Mouse (Mus musculus): ENCODE measurements around the gene Ugt1a8. TPM values are rescaled to one million over a fixed set of nuclear protein-coding genes. Genes with fewer than 3 reads are reported as not detected.

Ugt1a8 gene
- polyA plus RNA-seq, 1 experiment = 8.3 TPM

DNA sequence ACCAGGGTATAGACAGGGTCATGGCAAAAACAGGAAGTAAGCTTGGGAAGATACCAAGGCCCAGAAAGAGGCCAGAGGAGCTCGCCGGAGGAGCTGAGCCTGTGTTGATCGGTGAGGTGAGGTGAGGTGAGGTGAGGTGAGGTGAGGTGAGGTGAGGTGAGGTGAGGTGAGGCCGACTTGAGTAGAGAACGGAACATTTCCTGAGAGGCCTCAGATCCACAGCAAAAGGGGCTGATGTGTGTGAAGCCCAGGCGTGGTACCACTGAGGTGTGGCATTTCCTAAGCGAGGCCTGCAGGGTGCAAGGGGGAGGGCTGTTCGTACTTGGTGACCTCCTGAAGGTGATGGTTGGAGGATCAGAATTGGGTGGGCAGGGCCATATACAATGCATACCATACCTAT lies 165.5 kb downstream of the Ugt1a8 start:
- Histone ChIP-seq H3K27ac (ENCODE audit: insufficient read depth, low read depth, low read length) (no peak overlapping the region), H3K4me3 (ENCODE audit: insufficient read depth, low read length) (no peak overlapping the region), H3K4me1 (ENCODE audit: control insufficient read depth, insufficient read depth, low read length) (no peaks in the 10 kb centered on the region)
- no peak for TF ChIP-seq CTCF (IDR thresholded peaks at IDR 0.05; ENCODE audit: low read depth, low read length)
- no peak for TF ChIP-seq POLR2A (IDR thresholded peaks at IDR 0.05; ENCODE audit: borderline replicate concordance, low read depth, low read length)

DNA sequence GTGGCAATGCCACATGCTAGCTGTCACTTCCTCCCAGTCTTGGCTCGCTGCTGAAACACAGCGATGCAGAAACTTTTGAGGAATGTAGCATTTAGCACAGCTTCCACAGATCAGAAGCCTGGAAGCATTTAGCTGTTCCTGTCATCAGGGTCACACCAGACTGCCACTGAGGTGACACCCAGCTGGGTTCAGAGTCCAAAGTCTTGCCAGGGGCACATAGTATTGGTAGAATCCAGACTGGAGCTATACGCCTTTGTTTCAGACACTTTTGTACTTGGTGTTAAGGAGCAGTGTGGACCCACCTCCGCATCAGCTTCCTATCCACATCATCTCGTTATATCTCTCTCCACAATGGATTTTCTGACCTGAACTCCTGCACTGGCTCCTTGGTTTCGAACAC lies 165.9 kb downstream of the Ugt1a8 start:
- TF ChIP-seq POLR2A (IDR thresholded peaks at IDR 0.05; ENCODE audit: borderline replicate concordance, low read depth, low read length) (no peak), CTCF (IDR thresholded peaks at IDR 0.05; ENCODE audit: low read depth, low read length) (no peak)
- Histone ChIP-seq H3K4me3 (ENCODE audit: insufficient read depth, low read length) (no peak overlapping the region), H3K27ac (ENCODE audit: insufficient read depth, low read depth, low read length) (no peak overlapping the region), H3K4me1 (ENCODE audit: control insufficient read depth, insufficient read depth, low read length) (no peaks in the 10 kb centered on the region)

DNA sequence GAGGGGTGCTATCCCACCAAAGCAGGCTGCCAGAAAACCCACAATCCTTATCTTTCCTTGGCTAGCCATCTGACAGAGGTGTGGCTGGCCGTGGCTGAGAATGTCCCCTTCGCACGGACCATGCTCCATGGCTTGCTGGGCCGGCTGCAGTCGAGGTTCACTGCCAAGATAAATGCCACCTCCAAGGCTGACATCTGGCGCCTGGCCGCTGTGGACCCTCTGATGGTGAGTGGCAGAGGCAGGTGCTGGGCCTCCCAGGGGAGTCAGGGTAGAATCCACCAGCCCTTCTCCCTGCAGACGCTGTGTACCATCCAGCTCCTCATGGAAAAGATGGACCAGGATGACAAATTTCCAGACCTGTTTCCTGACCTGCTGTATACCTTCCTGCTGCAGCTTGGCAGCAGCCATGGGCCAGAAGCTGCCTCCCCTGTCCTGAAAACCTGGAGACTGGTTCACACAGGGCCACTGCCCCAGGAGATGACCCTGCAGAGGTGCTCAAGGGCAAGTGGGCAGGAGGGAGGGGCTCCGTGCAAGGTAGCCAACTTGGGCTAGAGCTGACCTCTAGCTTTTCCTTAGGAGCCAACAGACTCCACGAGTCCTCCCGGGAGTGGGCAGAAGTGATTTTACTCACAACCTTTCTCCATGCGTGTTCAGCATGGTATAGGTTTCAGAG lies 167.3 kb downstream of the Ugt1a8 start:
- TF ChIP-seq CTCF (IDR thresholded peaks at IDR 0.05; ENCODE audit: low read depth, low read length) (no peak), POLR2A (IDR thresholded peaks at IDR 0.05; ENCODE audit: borderline replicate concordance, low read depth, low read length) (no peak)

DNA sequence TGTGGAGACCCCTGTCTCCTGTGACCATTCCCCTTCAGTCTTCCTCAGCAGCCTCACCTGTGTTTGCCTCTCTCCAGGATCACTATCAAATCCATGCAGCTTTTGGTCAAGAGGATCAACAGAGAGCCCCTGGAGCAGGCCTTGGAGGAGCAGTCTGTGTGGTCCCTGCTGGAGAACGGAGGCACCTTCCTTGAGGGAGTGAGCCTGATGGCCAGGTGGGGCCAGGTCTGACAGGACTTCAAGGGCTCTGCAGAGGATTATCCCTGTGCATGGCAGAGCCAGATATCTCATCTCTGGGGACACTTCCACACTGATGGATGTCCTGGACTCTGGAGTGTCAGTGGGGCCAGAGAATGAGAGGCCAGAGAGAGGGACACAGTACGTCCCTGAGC lies 167.8 kb downstream of the Ugt1a8 start:
- TF ChIP-seq CTCF (IDR thresholded peaks at IDR 0.05; ENCODE audit: low read depth, low read length) (no peak), POLR2A (IDR thresholded peaks at IDR 0.05; ENCODE audit: borderline replicate concordance, low read depth, low read length) (no peak)
- H3K4me3 ChIP-seq (ENCODE audit: insufficient read depth, low read length) = no peak overlapping the region
- no peaks in the 10 kb centered on the region for H3K4me1 ChIP-seq (ENCODE audit: control insufficient read depth, insufficient read depth, low read length)
- H3K27ac ChIP-seq (ENCODE audit: insufficient read depth, low read depth, low read length) = no peak overlapping the region

More for the DNA sequence above, 167.3 kb downstream of the Ugt1a8 start:
- Histone ChIP-seq H3K4me1 (ENCODE audit: control insufficient read depth, insufficient read depth, low read length) (no peaks in the 10 kb centered on the region), H3K4me3 (ENCODE audit: insufficient read depth, low read length) (no peak overlapping the region), H3K27ac (ENCODE audit: insufficient read depth, low read depth, low read length) (no peak overlapping the region)

DNA sequence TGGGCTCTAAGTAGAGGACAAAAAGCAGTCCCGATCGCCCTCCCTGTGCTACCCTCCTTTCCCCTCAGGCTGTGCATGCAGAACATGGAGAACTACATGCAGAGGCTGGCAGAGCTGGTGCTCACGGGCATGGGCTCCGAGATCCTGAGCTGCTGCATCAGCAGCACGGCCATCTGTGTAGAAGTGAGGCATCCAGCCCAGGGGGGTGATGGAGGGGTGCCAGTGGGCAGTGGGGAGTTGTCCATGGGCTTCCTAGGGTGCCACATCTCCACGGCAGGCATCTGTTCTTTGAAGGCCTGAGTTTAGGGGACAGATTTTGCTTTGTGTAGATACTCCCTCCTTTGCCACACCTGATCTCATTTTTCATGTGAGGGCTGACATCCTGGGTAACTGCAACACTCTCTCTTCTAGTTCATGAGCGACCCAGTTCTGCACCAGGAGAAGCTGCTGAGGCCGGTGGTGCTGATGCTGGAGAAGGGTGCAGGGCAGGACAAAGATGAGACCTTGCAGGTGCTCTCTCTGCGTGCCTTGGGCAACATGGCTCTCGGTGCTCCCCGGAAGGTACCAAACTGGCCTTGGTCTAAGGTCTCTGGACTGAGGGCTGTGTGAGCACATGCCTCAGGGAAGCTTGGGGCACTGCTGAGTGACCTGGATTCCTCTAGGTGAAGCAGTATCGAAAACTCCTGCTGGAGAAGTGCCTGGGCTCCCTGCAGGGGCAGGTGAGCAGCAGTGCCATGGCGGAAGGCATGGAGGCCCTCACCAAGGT lies 168.6 kb downstream of the Ugt1a8 start:
- Histone ChIP-seq H3K27ac (ENCODE audit: insufficient read depth, low read depth, low read length) (no peak overlapping the region), H3K4me1 (ENCODE audit: control insufficient read depth, insufficient read depth, low read length) (no peaks in the 10 kb centered on the region), H3K4me3 (ENCODE audit: insufficient read depth, low read length) (no peak overlapping the region)
- TF ChIP-seq POLR2A (IDR thresholded peaks at IDR 0.05; ENCODE audit: borderline replicate concordance, low read depth, low read length) = no peak
- no peak for TF ChIP-seq CTCF (IDR thresholded peaks at IDR 0.05; ENCODE audit: low read depth, low read length)

DNA sequence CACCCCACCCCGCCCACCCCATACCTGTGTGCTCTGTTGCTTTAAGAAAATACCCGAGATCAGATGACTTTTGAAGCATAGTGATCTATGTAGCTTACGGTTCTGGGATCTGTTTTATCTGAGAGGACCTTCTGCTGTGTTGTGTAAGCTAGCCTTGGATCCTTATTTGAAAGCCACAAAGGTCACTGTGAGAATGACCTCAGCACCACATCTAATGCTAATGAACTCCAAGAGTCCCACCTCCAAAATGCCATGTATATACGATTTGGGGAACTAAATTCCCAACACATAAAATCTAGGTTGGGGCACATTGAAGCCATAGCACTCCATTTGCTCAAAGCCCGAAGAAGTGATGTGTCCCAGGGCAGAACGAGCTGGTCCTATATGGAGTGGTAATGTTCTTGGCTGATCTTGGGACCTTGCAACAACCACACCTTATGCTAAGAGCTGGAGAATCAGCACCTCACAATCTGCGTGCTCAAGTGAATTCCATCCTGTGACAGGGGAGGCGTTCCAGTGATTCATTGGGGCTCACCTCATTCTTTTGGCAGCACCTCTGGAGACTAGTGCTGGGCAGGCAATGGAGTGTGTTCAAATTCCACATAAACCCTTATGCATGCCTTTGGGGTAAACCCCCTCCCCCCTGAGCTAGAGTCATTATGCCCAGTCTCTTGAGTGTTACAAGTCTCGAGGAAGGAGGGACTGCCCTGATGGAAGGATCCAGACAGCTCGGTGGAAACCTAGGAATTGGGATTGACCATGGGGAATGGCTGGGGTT lies 169.5 kb downstream of the Ugt1a8 start:
- Histone ChIP-seq H3K4me3 (ENCODE audit: insufficient read depth, low read length) (no peak overlapping the region), H3K4me1 (ENCODE audit: control insufficient read depth, insufficient read depth, low read length) (peaks cover 3% of the 10 kb centered on the region), H3K27ac (ENCODE audit: insufficient read depth, low read depth, low read length) (no peak overlapping the region)
- TF ChIP-seq POLR2A (IDR thresholded peaks at IDR 0.05; ENCODE audit: borderline replicate concordance, low read depth, low read length) (no peak), CTCF (IDR thresholded peaks at IDR 0.05; ENCODE audit: low read depth, low read length) (no peak)

DNA sequence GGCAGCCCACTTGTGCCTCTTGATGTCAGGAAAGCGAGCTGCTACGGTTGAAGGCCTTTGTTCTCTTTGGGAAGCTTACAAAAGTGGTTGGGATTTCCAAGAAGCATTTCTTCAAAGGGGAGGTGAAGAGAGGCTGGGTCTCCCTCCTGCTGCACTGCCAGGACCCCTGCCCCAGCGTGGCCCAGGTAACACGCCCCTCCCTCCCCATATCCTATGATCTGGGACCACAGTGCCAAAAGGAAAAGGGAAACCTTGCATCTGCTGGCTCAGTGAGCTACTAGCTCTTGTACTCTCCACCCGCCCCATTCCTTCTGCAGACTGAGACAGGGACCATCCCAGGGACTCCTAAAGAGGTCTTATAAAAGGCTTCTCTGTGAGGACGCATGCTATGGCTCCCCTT lies 170.1 kb downstream of the Ugt1a8 start:
- Histone ChIP-seq H3K4me3 (ENCODE audit: insufficient read depth, low read length) (no peak overlapping the region), H3K27ac (ENCODE audit: insufficient read depth, low read depth, low read length) (no peak overlapping the region), H3K4me1 (ENCODE audit: control insufficient read depth, insufficient read depth, low read length) (peaks cover 9% of the 10 kb centered on the region)
- TF ChIP-seq POLR2A (IDR thresholded peaks at IDR 0.05; ENCODE audit: borderline replicate concordance, low read depth, low read length) = no peak
- TF ChIP-seq CTCF (IDR thresholded peaks at IDR 0.05; ENCODE audit: low read depth, low read length) = no peak

DNA sequence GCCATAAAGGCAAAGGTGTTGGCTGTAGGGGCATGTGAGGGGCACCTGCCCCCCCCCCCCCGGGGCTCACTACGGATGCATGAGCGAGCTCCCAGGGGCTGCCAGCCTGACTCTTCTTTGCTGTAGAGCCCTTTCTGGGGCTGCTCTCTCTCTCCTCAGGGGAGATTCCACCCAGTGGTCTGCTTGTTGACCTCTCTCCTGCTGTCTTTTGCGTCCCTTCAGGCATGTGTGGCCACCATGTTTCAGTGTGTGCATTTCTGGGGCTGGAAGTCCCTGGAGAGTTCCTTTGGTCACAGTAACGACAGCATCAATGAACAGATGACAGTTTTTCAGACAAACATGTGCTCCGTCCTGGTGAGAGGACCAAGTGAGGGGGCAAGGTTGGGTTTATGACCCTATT lies 170.7 kb downstream of the Ugt1a8 start:
- Histone ChIP-seq H3K27ac (ENCODE audit: insufficient read depth, low read depth, low read length) (no peak overlapping the region), H3K4me3 (ENCODE audit: insufficient read depth, low read length) (no peak overlapping the region), H3K4me1 (ENCODE audit: control insufficient read depth, insufficient read depth, low read length) (peaks cover 12% of the 10 kb centered on the region)
- TF ChIP-seq POLR2A (IDR thresholded peaks at IDR 0.05; ENCODE audit: borderline replicate concordance, low read depth, low read length) = no peak
- TF ChIP-seq CTCF (IDR thresholded peaks at IDR 0.05; ENCODE audit: low read depth, low read length) = no peak

DNA sequence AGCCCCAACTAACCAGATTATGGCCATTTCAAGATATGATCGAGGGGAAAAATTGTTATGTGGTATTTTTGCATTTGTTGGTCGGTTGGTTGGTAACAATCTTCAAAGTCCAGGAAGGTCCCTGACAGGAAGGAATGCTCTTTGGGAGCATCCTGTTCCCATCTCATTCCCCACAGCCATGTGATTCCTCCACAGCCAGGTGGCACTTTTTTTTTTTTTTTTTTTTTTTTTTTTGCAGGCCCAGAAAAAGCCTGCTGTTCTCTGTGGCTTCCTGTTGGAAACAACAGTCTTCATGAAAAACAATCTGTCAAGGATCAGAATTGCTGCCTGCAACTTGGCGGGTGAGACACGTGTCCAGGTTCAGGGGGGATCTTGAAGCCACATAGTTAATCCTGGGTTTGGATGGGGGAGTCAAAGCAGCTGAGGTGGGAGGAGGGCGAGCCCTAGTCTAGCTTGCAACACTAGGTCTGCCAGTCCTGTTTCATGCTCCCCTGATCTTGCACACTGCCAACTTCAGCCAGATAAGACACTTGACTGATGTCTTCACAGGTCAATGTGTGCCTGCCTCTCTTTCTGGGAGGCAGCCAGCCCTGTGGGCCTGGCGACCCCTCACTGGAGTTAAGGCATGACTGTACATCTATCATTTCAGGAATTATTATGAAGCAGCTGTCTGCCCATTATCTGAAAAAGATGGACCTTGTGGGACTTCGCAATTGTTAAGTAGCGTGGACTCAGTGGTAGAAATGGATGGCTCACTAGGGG lies 171.4 kb downstream of the Ugt1a8 start:
- Histone ChIP-seq H3K27ac (ENCODE audit: insufficient read depth, low read depth, low read length) (no peak overlapping the region), H3K4me3 (ENCODE audit: insufficient read depth, low read length) (no peak overlapping the region)
- TF ChIP-seq POLR2A (IDR thresholded peaks at IDR 0.05; ENCODE audit: borderline replicate concordance, low read depth, low read length) (no peak), CTCF (IDR thresholded peaks at IDR 0.05; ENCODE audit: low read depth, low read length) (no peak)

More for the DNA sequence above, 171.4 kb downstream of the Ugt1a8 start:
- H3K4me1 ChIP-seq (ENCODE audit: control insufficient read depth, insufficient read depth, low read length) = peaks cover 12% of the 10 kb centered on the region

Data from bone marrow macrophage, adult 2 months (primary cell).